In genomic region chr5:148994706-148995414, GRCm38 (mm10) we compare ENCODE assay signal across 7 mouse cellular contexts. TPM values are rescaled to one million over a fixed set of nuclear protein-coding genes. Genes with fewer than 3 reads are reported as not detected.
A peak's percentile ranks its signal among the peaks of the same experiment; 100 is the strongest.
DNase-seq lines count a peak whose midpoint lies in the region; ATAC-seq and TF ChIP-seq lines count a peak whose summit lies in the region.

Gene Gm42791, minus strand, starts transcription at chr5:148995147.

- WGBS in heart, embryonic 10.5 days, result 2% methylated on average over 33 of the region's 33 CpGs
- under 1% methylated on average over 33 of the region's 33 CpGs for WGBS in kidney, embryonic 15.5 days
- under 1% methylated on average over 33 of the region's 33 CpGs for WGBS in limb, embryonic 15.5 days
- under 1% methylated on average over 33 of the region's 33 CpGs for WGBS in midbrain, postnatal 0 days

- peak within 1 kb of the TSS; percentile 63 for H3K4me3 ChIP-seq in heart, embryonic 10.5 days
- H3K4me3 ChIP-seq in kidney, embryonic 15.5 days (replicated peaks), result peak within 1 kb of the TSS; percentile 56
- H3K4me3 ChIP-seq in limb, embryonic 15.5 days, result peak within 1 kb of the TSS; percentile 49
- peak within 1 kb of the TSS; percentile 50 for H3K4me3 ChIP-seq in midbrain, postnatal 0 days (ENCODE audit: low read depth, low read length)

- peak; percentile 98 for DNase-seq in brain, adult 2 months (ENCODE audit: low read depth, low spot score)
- DNase-seq in heart, embryonic 10.5 days (ENCODE audit: low spot score), result peak; percentile 93
- DNase-seq in midbrain, postnatal 0 days (ENCODE audit: low spot score), result peak; percentile 93
- DNase-seq in spleen, postnatal 14 days (ENCODE audit: low spot score in 2 of 2), result peak; percentile 45 to 50

- peaks cover 12% of the 10 kb centered on the region; the same call in 1 of the 2 replicates for H3K36me3 ChIP-seq in heart, embryonic 10.5 days
- no peaks in the 10 kb centered on the region for H3K36me3 ChIP-seq in kidney, embryonic 15.5 days
- 0 out of 2 replicates have a peak, but pooled peaks cover 7% of the 10 kb centered on the region for H3K36me3 ChIP-seq in limb, embryonic 15.5 days
- no peaks in the 10 kb centered on the region for H3K36me3 ChIP-seq in midbrain, postnatal 0 days (ENCODE audit: insufficient read depth, low read length)

- 0 out of 2 replicates have a peak, but pooled peaks have one; percentile 3 for TF ChIP-seq CTCF in midbrain, postnatal 0 days (IDR thresholded peaks at IDR 0.05)

- ATAC-seq in erythroblast, adult 5-6 weeks (replicated peaks; ENCODE audit: low FRiP score, poor library complexity, severe bottlenecking), result peak; percentile 95
- ATAC-seq in kidney, embryonic 15.5 days (replicated peaks; ENCODE audit: low FRiP score), result peak; percentile 81
- ATAC-seq in limb, embryonic 15.5 days (ENCODE audit: insufficient number of reproducible peaks, low FRiP score, low TSS enrichment, low read depth), result peak; percentile 72; the same call in 1 of the 2 replicates
- peak; percentile 84 for ATAC-seq in midbrain, postnatal 0 days (ENCODE audit: low FRiP score)

- no peaks in the 10 kb centered on the region for H3K9me3 ChIP-seq in heart, embryonic 10.5 days
- no peaks in the 10 kb centered on the region for H3K9me3 ChIP-seq in kidney, embryonic 15.5 days (replicated peaks)
- no peaks in the 10 kb centered on the region for H3K9me3 ChIP-seq in limb, embryonic 15.5 days
- no peaks in the 10 kb centered on the region for H3K9me3 ChIP-seq in midbrain, postnatal 0 days (ENCODE audit: low read length)

- peaks cover 38% of the 10 kb centered on the region for H3K4me1 ChIP-seq in heart, embryonic 10.5 days
- peaks cover 59% of the 10 kb centered on the region for H3K4me1 ChIP-seq in kidney, embryonic 15.5 days
- H3K4me1 ChIP-seq in limb, embryonic 15.5 days, result peaks cover 30% of the 10 kb centered on the region
- H3K4me1 ChIP-seq in midbrain, postnatal 0 days (ENCODE audit: insufficient read depth, low read length), result no peaks in the 10 kb centered on the region

- 0 out of 2 replicates have a peak, but pooled peaks cover 4% of the 10 kb centered on the region for H3K27me3 ChIP-seq in heart, embryonic 10.5 days (ENCODE audit: insufficient read depth, poor library complexity, severe bottlenecking)
- no peaks in the 10 kb centered on the region for H3K27me3 ChIP-seq in kidney, embryonic 15.5 days
- no peaks in the 10 kb centered on the region for H3K27me3 ChIP-seq in limb, embryonic 15.5 days
- H3K27me3 ChIP-seq in midbrain, postnatal 0 days (ENCODE audit: insufficient read depth, low read length), result no peaks in the 10 kb centered on the region

- peak within 1 kb of the TSS; percentile 80 for H3K4me2 ChIP-seq in kidney, embryonic 15.5 days
- peak within 1 kb of the TSS; percentile 63 for H3K4me2 ChIP-seq in limb, embryonic 15.5 days
- H3K4me2 ChIP-seq in midbrain, postnatal 0 days (ENCODE audit: low read depth, low read length, poor library complexity, severe bottlenecking), result peak within 1 kb of the TSS; percentile 73

- peak within 1 kb of the TSS; percentile 69 for H3K9ac ChIP-seq in kidney, embryonic 15.5 days
- H3K9ac ChIP-seq in limb, embryonic 15.5 days, result peak within 1 kb of the TSS; percentile 54
- H3K9ac ChIP-seq in midbrain, postnatal 0 days (replicated peaks; ENCODE audit: low read length, poor library complexity, severe bottlenecking), result peak within 1 kb of the TSS; percentile 55

- H3K27ac ChIP-seq in heart, embryonic 10.5 days, result peak within 1 kb of the TSS; percentile 90
- H3K27ac ChIP-seq in kidney, embryonic 15.5 days, result peak within 1 kb of the TSS; percentile 98
- H3K27ac ChIP-seq in limb, embryonic 15.5 days, result peak within 1 kb of the TSS; percentile 97
- H3K27ac ChIP-seq in midbrain, postnatal 0 days (ENCODE audit: low read depth, low read length), result peak within 1 kb of the TSS; percentile 67

RNA-seq across cellular contexts. Expression of gene Gm42791, which starts in this region (rescaled TPM):
- 1.9 TPM in 1 of 2 replicates, not detected in the other for total RNA-seq in erythroblast, adult 5-6 weeks (2015; ENCODE audit: low replicate concordance)
- 14.2 TPM in 1 of 2 replicates, not detected in the other for total RNA-seq in erythroblast, adult 5-6 weeks (2017; ENCODE audit: low replicate concordance)
- 0.57 and 2.6 TPM in 2 replicates for polyA plus RNA-seq in heart, embryonic 10.5 days (2016; fragmentation: Nextera tagmentation; extraction: Ambion mirVana)
- 3.2 TPM in 1 of 2 replicates, not detected in the other for polyA plus RNA-seq in kidney, embryonic 15.5 days (2015; fragmentation: Nextera tagmentation; extraction: Ambion mirVana)
- polyA plus RNA-seq in limb, embryonic 15.5 days (2015; fragmentation: Nextera tagmentation; extraction: Ambion mirVana), result 1.2 and 3.7 TPM in 2 replicates
- total RNA-seq in midbrain, postnatal 0 days (2014; rRNA removed), result not detected in 2 replicates
- 2.1 and 3.1 TPM in 2 replicates for polyA plus RNA-seq in midbrain, postnatal 0 days (2015; fragmentation: Nextera tagmentation; extraction: Ambion mirVana)

Comparison
In these comparisons a context has a peak if more than half of its experiments do, and no peak if none do; other contexts are left out.
1. Peak in every context shown above with its lines: DNase-seq, ATAC-seq, H3K4me3 ChIP-seq and H3K27ac ChIP-seq.
2. DNase-seq: peak in every context shown above with its lines; median percentile 98 in brain, adult 2 months; 93 in heart, embryonic 10.5 days; 93 in midbrain, postnatal 0 days; 48 in spleen, postnatal 14 days.